Mouse (Mus musculus): ENCODE measurements at regions not wholly inside any gene's neighbourhood (a gene's known extent, or its start where the extent isn't known, plus 50 kb on each side); places are given as distances from the start of the nearest gene placed in this dataset.

DNA sequence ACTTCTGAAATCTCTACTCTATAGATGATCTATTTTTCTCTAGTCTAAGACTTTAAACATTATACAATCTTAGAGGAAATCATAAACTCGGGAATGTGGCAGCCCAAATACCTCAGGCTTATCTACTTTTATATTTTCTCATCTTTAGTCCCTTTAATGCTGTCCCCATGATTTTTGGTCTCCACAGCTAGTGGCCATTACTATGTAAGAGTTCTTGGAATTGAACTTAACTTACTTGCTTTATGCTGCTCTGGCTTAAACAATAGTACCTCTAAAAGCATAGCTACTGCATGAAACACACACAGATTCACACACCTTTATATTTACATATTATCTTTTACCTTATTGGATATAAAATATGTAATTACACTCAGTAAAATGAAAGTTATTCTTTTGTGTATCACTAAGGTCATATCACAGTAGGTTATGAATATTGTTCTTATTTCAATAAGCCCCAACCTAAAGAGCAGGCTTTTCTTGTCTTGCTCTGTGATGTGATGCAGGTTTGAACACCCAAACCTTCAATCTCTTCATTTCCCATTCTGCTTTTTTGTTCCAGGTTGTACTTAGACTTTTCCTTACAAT lies 78.9 kb upstream of the Cwc22 start:
- Histone ChIP-seq H3K9ac (ENCODE audit: control insufficient read depth, low read depth, low read length, poor library complexity, severe bottlenecking) (no peak overlapping the region), H3K4me1 (ENCODE audit: control insufficient read depth in 1 of 2, insufficient read depth in 2 of 2, low read length in 2 of 2) (no peaks in the 10 kb centered on the region), H3K27me3 (ENCODE audit: control insufficient read depth in 1 of 2, insufficient read depth in 2 of 2, low read length in 2 of 2) (no peaks in the 10 kb centered on the region; a peak in 1 of 4 replicates), H3K27ac (ENCODE audit: control insufficient read depth, low read depth, low read length) (no peak overlapping the region), H3K9me3 (replicated peaks; ENCODE audit: insufficient read depth, low read length) (no peaks in the 10 kb centered on the region), H3K36me3 (ENCODE audit: control insufficient read depth in 1 of 2, insufficient read depth in 2 of 2, low read length in 2 of 2) (no peaks in the 10 kb centered on the region), H3K4me3 (ENCODE audit: control insufficient read depth in 1 of 2, insufficient read depth in 1 of 2, low read depth in 2 of 2, low read length in 2 of 2) (no peak overlapping the region), H3K79me2 (ENCODE audit: control insufficient read depth, insufficient read depth, low read length, poor library complexity) (no peaks in the 10 kb centered on the region)
- TF ChIP-seq ZKSCAN1 (IDR thresholded peaks at IDR 0.05; ENCODE audit: low read depth, low read length) (no peak), TBP (IDR thresholded peaks at IDR 0.05; ENCODE audit: low read depth, low read length) (no peak)
- DNase-seq (ENCODE audit: low read depth, low spot score) = no peak

DNA sequence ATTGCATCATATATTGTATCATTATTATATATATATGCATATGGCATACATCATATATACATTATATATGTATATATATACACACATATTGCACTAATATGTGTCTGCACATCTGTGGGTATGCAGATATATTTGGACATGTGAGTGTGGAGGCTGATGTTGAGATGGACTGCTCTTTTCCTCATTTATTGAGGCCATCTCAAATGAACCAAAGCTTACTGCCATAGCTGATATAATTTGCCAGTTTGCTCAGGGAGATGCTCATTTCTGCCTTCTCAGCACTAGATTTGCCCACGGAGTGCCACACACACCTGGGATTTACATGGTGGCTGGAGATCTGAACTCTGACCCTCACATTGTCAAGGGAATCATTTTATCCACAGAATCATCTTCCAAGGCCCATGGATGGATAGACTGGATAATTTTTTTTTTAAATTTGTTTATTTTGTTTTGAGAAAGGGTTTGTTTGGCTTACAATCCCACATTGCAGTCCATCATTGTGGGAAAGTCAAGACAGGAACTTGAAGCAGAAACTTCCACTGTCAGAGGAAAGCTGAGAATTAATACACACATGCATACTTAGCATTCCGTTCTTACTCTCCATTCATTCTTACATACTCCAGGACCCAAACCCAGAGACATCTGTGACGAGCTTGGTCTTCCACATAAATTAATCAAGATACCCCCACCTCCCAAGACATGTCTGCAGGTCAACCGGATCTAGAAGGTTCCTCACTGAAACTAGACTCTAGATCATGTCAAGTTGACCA lies 77.9 kb upstream of the Cwc22 start:
- Histone ChIP-seq H3K27me3 (ENCODE audit: control insufficient read depth in 1 of 2, insufficient read depth in 2 of 2, low read length in 2 of 2) (no peaks in the 10 kb centered on the region; a peak in 1 of 4 replicates), H3K27ac (ENCODE audit: control insufficient read depth, low read depth, low read length) (no peak overlapping the region), H3K36me3 (ENCODE audit: control insufficient read depth in 1 of 2, insufficient read depth in 2 of 2, low read length in 2 of 2) (no peaks in the 10 kb centered on the region), H3K9ac (ENCODE audit: control insufficient read depth, low read depth, low read length, poor library complexity, severe bottlenecking) (no peak overlapping the region), H3K4me3 (ENCODE audit: control insufficient read depth in 1 of 2, insufficient read depth in 1 of 2, low read depth in 2 of 2, low read length in 2 of 2) (no peak overlapping the region), H3K9me3 (replicated peaks; ENCODE audit: insufficient read depth, low read length) (no peaks in the 10 kb centered on the region), H3K4me1 (ENCODE audit: control insufficient read depth in 1 of 2, insufficient read depth in 2 of 2, low read length in 2 of 2) (no peaks in the 10 kb centered on the region), H3K79me2 (ENCODE audit: control insufficient read depth, insufficient read depth, low read length, poor library complexity) (no peaks in the 10 kb centered on the region)
- TF ChIP-seq USF1 (IDR thresholded peaks at IDR 0.05; ENCODE audit: low read depth, low read length) = no peak
- TF ChIP-seq CHD1 (IDR thresholded peaks at IDR 0.05; ENCODE audit: low read depth, low read length) = no peak
- TF ChIP-seq MYC (IDR thresholded peaks at IDR 0.05; ENCODE audit: low read depth, low read length) = no peak
- no peak for TF ChIP-seq TCF12 (IDR thresholded peaks at IDR 0.05; ENCODE audit: low read depth, low read length)
- TF ChIP-seq BHLHE40 (IDR thresholded peaks at IDR 0.05; ENCODE audit: borderline replicate concordance, low read depth, low read length) = no peak
- TF ChIP-seq USF2 (IDR thresholded peaks at IDR 0.05; ENCODE audit: borderline replicate concordance in 1 of 2, insufficient read depth in 1 of 2, low read depth in 1 of 2, low read length in 2 of 2) = no peak
- no peak for TF ChIP-seq NRF1 (IDR thresholded peaks at IDR 0.05; ENCODE audit: insufficient read depth, low read depth, low read length, poor library complexity, severe bottlenecking)
- no peak for TF ChIP-seq RAD21 (IDR thresholded peaks at IDR 0.05; ENCODE audit: low read depth, low read length)
- TF ChIP-seq HCFC1 (IDR thresholded peaks at IDR 0.05; ENCODE audit: low read depth, low read length) = no peak
- no peak for TF ChIP-seq CTCF (IDR thresholded peaks at IDR 0.05 in 2 of 3, conservative IDR thresholded peaks at IDR 0.05 in 1 of 3; ENCODE audit: control insufficient read depth in 1 of 3, insufficient read depth in 1 of 3, low read depth in 2 of 3, low read length in 3 of 3, poor library complexity in 1 of 3, severe bottlenecking in 1 of 3)
- no peak for TF ChIP-seq MYB (IDR thresholded peaks at IDR 0.05; ENCODE audit: low read depth, low read length)
- TF ChIP-seq MAX (IDR thresholded peaks at IDR 0.05; ENCODE audit: low read length) = no peak
- no peak for TF ChIP-seq MAFK (IDR thresholded peaks at IDR 0.05; ENCODE audit: borderline replicate concordance, low read depth, low read length)
- TF ChIP-seq MEF2A (IDR thresholded peaks at IDR 0.05; ENCODE audit: extremely low read depth, insufficient replicate concordance, low read depth, low read length, poor library complexity, severe bottlenecking) = no peak
- no peak for TF ChIP-seq NELFE (IDR thresholded peaks at IDR 0.05; ENCODE audit: low read depth, low read length)
- no peak for TF ChIP-seq ELF1 (IDR thresholded peaks at IDR 0.05; ENCODE audit: low read depth, low read length)
- TF ChIP-seq ETS1 (IDR thresholded peaks at IDR 0.05; ENCODE audit: low read depth, low read length) = no peak
- TF ChIP-seq KAT2A (conservative IDR thresholded peaks at IDR 0.05; ENCODE audit: low read depth, low read length) = no peak
- no peak for TF ChIP-seq POLR2AphosphoS2 (IDR thresholded peaks at IDR 0.05; ENCODE audit: low read length)
- no peak for TF ChIP-seq UBTF (IDR thresholded peaks at IDR 0.05; ENCODE audit: borderline replicate concordance, insufficient read depth, low read depth, low read length)
- no peak for DNase-seq (ENCODE audit: low read depth, low spot score)
